Mouse (Mus musculus) stomach, embryonic 14.5 days (tissue): Measurements from ENCODE around the gene Gpam. TPM values are rescaled to one million over a fixed set of nuclear protein-coding genes. Genes with fewer than 3 reads are reported as not detected.
A peak's percentile ranks its signal among the peaks of the same experiment; 100 is the strongest.
"Not testable (repeated sequence)": the region's sequence is repeated elsewhere in the genome, so short reads cannot be mapped to it uniquely, and the experiment has no call there.

Source experiments
- ATAC-seq: fragments of 200-750 bp; cut with Nextera tagmentation; 2 replicates; pipeline ENCODE4 v1.8.0; 2017; ENCODE audit warnings: low read depth, moderate TSS enrichment; ENCODE audit not compliant: insufficient number of reproducible peaks, insufficient read depth, low FRiP score
- H3K27ac ChIP-seq: fragments of 300-500 bp; sonication (generic); 2 replicates; pipeline ENCODE4 v1.5.1; 2014; ENCODE audit warnings: mild to moderate bottlenecking, low read length, moderate library complexity, mixed read lengths
- H3K27me3 ChIP-seq: fragments of 300-500 bp; sonication (generic); 2 replicates; pipeline ENCODE4 v1.6.1; 2014; ENCODE audit warnings: low read length, control low read depth, mixed read lengths; ENCODE audit not compliant: control insufficient read depth, insufficient read depth
- H3K36me3 ChIP-seq: fragments of 300-500 bp; sonication (generic); 2 replicates; pipeline ENCODE4 v1.6.1; 2014; ENCODE audit warnings: mild to moderate bottlenecking, control low read depth, low read length, moderate library complexity, mixed read lengths; ENCODE audit not compliant: control insufficient read depth, insufficient read depth
- H3K4me1 ChIP-seq: fragments of 300-500 bp; sonication (generic); 2 replicates; pipeline ENCODE4 v1.6.1; 2014; ENCODE audit warnings: low read length, control low read depth, mixed read lengths; ENCODE audit not compliant: control insufficient read depth, insufficient read depth
- H3K4me2 ChIP-seq: fragments of 300-500 bp; sonication (generic); replicated peaks from 2 replicates; pipeline ENCODE4 v1.6.1; 2014; ENCODE audit warnings: low read depth, low read length, control low read depth
- H3K4me3 ChIP-seq: fragments of 300-500 bp; sonication (generic); 2 replicates; pipeline ENCODE4 v1.5.1; 2014; ENCODE audit warnings: low read depth, low read length, control low read depth
- H3K9ac ChIP-seq: fragments of 300-500 bp; sonication (generic); replicated peaks from 2 replicates; pipeline ENCODE4 v1.6.1; 2014; ENCODE audit warnings: low read depth, mild to moderate bottlenecking, control low read depth, low read length, moderate library complexity, mixed read lengths
- H3K9me3 ChIP-seq: fragments of 300-500 bp; sonication (generic); 2 replicates; pipeline ENCODE4 v1.6.1; 2016; ENCODE audit warnings: low read depth, low read length, control low read depth; ENCODE audit not compliant: control insufficient read depth
- WGBS: fragments of 180-500 bp; shearing (Covaris S2); extraction: QIAGEN DNeasy Blood & Tissue Kit; methylation state at CpG from one replicate; pipeline ENCODE4 v1.1.7; 2014; 5-methylcytosine and 5-hydroxymethylcytosine counted together
- polyA plus RNA-seq: library from polyadenylated mRNA; unstranded; fragments of >200 nt; fragmentation: Nextera tagmentation; extraction: Ambion mirVana; gene quantifications from 2 replicates; pipeline ENCODE4 v1.2.1, GENCODE M21; 2014

The Gpam gene
- polyA plus RNA-seq, 1 experiment from 2014 or later: 16.6 TPM

GRCm38 (mm10) chr19:55165183-55165865 is 38.3 kb upstream of the Gpam start:
- Histone ChIP-seq H3K36me3 (no peaks in the 10 kb centered on the region), H3K9me3 (peaks cover 5% of the 10 kb centered on the region; the same call in 1 of the 2 replicates), H3K27me3 (no peaks in the 10 kb centered on the region), H3K9ac (no peak overlapping the region), H3K4me3 (no peak overlapping the region), H3K4me1 (no peaks in the 10 kb centered on the region), H3K27ac (no peak overlapping the region), H3K4me2 (no peak overlapping the region)
- 71% methylated on average over 1 of the region's 1 CpGs for WGBS
- ATAC-seq: no peak

- 79% methylated on average over 1 of the region's 1 CpGs for WGBS
- H3K9me3 ChIP-seq: no peaks in the 10 kb centered on the region
- H3K27ac ChIP-seq: no peak overlapping the region
- no peak for ATAC-seq
- H3K36me3 ChIP-seq: no peaks in the 10 kb centered on the region
- H3K9ac ChIP-seq: no peak overlapping the region
- H3K4me1 ChIP-seq: no peaks in the 10 kb centered on the region
- H3K4me2 ChIP-seq: no peak overlapping the region
- H3K27me3 ChIP-seq: no peaks in the 10 kb centered on the region
- no peak overlapping the region for H3K4me3 ChIP-seq
These were observed 37.1 kb upstream of the Gpam start for GRCm38 (mm10) chr19:55164162-55164561.

DNA sequence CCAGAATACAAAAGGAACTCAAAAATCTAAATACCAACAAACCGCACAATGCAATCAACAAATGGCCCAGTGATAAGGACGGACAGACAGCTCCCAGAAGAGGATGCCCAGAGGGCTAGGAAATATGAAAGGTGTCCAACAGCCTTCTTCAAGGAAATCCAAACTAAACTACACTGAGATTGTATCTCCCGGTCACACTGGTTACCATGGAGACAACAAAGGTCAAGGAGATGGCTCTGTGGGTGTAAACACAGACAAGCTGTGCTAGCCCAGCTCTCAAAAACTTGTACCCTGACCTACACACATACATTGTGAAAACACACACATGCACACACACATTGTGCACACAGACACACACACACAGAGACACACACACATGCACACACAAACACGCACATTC is 35.2 kb upstream of the Gpam start:
- 65% methylated on average over 4 of the region's 4 CpGs for WGBS
- Histone ChIP-seq H3K4me2 (no peak overlapping the region), H3K9ac (no peak overlapping the region), H3K4me3 (no peak overlapping the region), H3K4me1 (no peaks in the 10 kb centered on the region), H3K9me3 (no peaks in the 10 kb centered on the region), H3K36me3 (no peaks in the 10 kb centered on the region), H3K27ac (no peak overlapping the region), H3K27me3 (no peaks in the 10 kb centered on the region)
- no peak for ATAC-seq

DNA sequence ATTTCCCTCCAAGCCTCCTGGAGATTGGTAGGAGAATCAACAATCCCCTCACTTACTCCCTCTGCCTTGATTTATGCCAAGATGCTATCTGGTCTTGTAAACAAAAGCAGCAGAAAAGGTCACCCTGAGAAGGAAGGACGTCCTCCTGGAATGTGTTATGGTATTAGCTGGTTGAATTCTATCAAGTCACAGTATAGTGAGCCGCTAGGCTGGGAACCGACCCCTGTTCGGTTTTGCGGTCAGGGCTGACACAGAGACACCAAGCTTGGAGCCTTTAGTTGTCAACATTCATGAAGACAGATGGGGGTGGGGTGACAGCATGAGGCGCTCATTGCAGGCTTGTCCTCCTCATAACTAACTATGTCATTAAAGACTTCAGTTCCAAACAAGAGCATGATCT is 32.8 kb upstream of the Gpam start:
- no peak for ATAC-seq
- no peaks in the 10 kb centered on the region for H3K9me3 ChIP-seq
- no peak overlapping the region for H3K27ac ChIP-seq
- H3K4me2 ChIP-seq: no peak overlapping the region
- no peak overlapping the region for H3K9ac ChIP-seq
- no peak overlapping the region for H3K4me3 ChIP-seq
- H3K36me3 ChIP-seq: no peaks in the 10 kb centered on the region
- 31% methylated on average over 6 of the region's 6 CpGs for WGBS
- H3K4me1 ChIP-seq: no peaks in the 10 kb centered on the region
- H3K27me3 ChIP-seq: no peaks in the 10 kb centered on the region

DNA sequence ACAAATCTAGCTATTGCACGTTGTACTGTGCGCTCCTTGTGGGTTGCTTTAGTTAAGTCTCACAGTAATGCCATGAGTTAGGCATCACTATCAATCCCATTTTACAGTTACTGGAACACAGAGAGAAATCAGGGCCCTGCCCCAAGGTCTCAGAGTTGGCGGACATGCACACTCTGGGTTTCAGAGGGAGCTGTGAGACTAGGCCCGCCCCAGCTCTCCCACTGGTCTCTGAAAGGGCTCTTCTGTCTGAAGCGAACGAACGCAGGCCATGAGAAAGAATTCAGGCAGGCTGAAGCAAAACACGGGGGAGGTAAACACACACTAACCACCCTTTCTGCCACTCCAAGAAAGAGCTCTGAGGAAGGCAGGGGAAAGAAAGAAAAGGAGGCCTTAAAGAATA is 31.6 kb upstream of the Gpam start:
- Histone ChIP-seq H3K27ac (no peak overlapping the region), H3K4me1 (no peaks in the 10 kb centered on the region), H3K9me3 (no peaks in the 10 kb centered on the region), H3K4me2 (no peak overlapping the region), H3K27me3 (no peaks in the 10 kb centered on the region), H3K4me3 (no peak overlapping the region), H3K36me3 (no peaks in the 10 kb centered on the region), H3K9ac (no peak overlapping the region)
- 57% methylated on average over 8 of the region's 8 CpGs for WGBS
- ATAC-seq: no peak

DNA sequence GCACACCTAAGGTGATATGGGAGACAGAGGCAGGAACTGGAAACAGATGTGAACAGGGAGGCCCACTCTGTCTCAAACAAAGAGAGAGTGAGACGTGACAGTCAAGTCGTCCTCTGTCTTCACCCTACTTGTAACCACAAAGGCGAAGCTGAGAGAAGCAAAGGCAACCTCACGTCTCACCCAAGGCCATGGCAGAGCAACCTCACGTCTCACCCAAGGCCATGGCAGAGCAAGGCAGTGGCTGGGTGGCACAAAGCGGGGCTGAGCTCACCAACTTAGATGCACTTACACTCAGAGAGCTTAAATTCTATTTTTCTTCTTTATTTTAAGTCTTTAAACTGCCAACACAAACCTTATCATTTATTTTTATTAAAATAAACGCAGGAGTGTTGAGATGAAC is 30.0 kb upstream of the Gpam start:
- H3K9ac ChIP-seq: no peak overlapping the region
- no peak overlapping the region for H3K4me3 ChIP-seq

GRCm38 (mm10) chr19:55152983-55153382 is 25.9 kb upstream of the Gpam start:
- Histone ChIP-seq H3K4me2 (no peak overlapping the region), H3K9me3 (no peaks in the 10 kb centered on the region), H3K4me3 (no peak overlapping the region), H3K4me1 (no peaks in the 10 kb centered on the region), H3K36me3 (no peaks in the 10 kb centered on the region), H3K9ac (no peak overlapping the region), H3K27ac (no peak overlapping the region), H3K27me3 (no peaks in the 10 kb centered on the region)
- 82% methylated on average over 6 of the region's 6 CpGs for WGBS
- ATAC-seq: no peak

More for the DNA sequence above, 30.0 kb upstream of the Gpam start:
- H3K4me1 ChIP-seq: no peaks in the 10 kb centered on the region
- no peaks in the 10 kb centered on the region for H3K9me3 ChIP-seq
- no peak for ATAC-seq
- no peak overlapping the region for H3K4me2 ChIP-seq
- no peak overlapping the region for H3K27ac ChIP-seq
- no peaks in the 10 kb centered on the region for H3K27me3 ChIP-seq
- H3K36me3 ChIP-seq: no peaks in the 10 kb centered on the region
- WGBS: 82% methylated on average over 7 of the region's 7 CpGs

GRCm38 (mm10) chr19:55152274-55152673 is 25.2 kb upstream of the Gpam start:
- ATAC-seq, H3K9ac ChIP-seq, H3K27ac ChIP-seq, H3K27me3 ChIP-seq, H3K4me1 ChIP-seq, H3K4me3 ChIP-seq, H3K9me3 ChIP-seq, H3K36me3 ChIP-seq, H3K4me2 ChIP-seq: not testable (repeated sequence)
- WGBS: 56% methylated on average over 5 of the region's 6 CpGs

DNA sequence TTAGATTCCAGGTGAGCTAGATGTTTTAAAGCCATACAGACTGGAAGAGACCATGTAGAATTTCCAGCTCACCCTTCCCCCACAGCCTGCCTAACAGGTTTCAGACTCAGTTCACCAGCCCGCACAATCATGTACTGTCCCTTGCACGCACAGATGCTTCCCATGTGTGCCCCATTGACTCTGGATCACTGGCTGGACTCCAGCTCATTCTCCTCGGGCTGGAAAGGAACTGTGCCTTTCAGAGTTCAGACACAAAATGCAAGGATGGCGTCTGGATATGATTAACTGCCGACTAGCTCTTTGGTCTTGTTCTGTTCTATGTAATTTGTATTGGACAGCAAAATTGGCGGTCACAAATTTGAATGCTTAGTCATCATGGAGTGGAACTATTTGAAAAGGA is 22.6 kb upstream of the Gpam start:
- no peaks in the 10 kb centered on the region for H3K36me3 ChIP-seq
- no peak overlapping the region for H3K4me2 ChIP-seq
- H3K27ac ChIP-seq: no peak overlapping the region
- no peaks in the 10 kb centered on the region for H3K4me1 ChIP-seq
- no peak overlapping the region for H3K4me3 ChIP-seq
- peak; percentile 28; the same call in 1 of the 2 replicates for ATAC-seq
- H3K9ac ChIP-seq: no peak overlapping the region
- H3K27me3 ChIP-seq: no peaks in the 10 kb centered on the region
- WGBS: 59% methylated on average over 6 of the region's 6 CpGs
- no peaks in the 10 kb centered on the region for H3K9me3 ChIP-seq
